Mouse (Mus musculus) liver, adult 2 months (tissue): ENCODE measurements around the gene Wfdc18. TPM values are rescaled to one million over a fixed set of nuclear protein-coding genes. Genes with fewer than 3 reads are reported as not detected.

Experiments used
- DNase-seq: peaks from one replicate; pipeline ENCODE4 v3.0.0-alpha.2; 2011; ENCODE audit warnings: low read depth, low spot score; ENCODE audit errors: extremely low read depth
- H3K27ac ChIP-seq: fragments of 200-500 bp; replicated peaks from 2 replicates; pipeline ENCODE4 v1.5.1; 2012; ENCODE audit warnings: low read depth, mild to moderate bottlenecking, control low read depth, inconsistent platforms, low read length; ENCODE audit not compliant: insufficient read depth
- H3K27me3 ChIP-seq: fragments of 200-500 bp; 2 replicates; pipeline ENCODE4 v1.6.1; 2012; ENCODE audit warnings: mild to moderate bottlenecking, moderate library complexity, low read length, inconsistent platforms; ENCODE audit not compliant: control insufficient read depth, insufficient read depth
- H3K36me3 ChIP-seq: fragments of 200-500 bp; 2 replicates; pipeline ENCODE4 v1.6.1; 2012; ENCODE audit warnings: low read length, inconsistent platforms; ENCODE audit not compliant: control insufficient read depth, insufficient read depth
- H3K4me1 ChIP-seq: fragments of 200-500 bp; 2 replicates; pipeline ENCODE4 v1.6.1; 2011; ENCODE audit warnings: low read length; ENCODE audit not compliant: control insufficient read depth, insufficient read depth
- H3K4me3 ChIP-seq: fragments of 200-500 bp; 2 replicates; pipeline ENCODE4 v1.5.1; 2011; ENCODE audit warnings: low read depth, mild to moderate bottlenecking, control low read depth, low read length, moderate library complexity; ENCODE audit not compliant: insufficient read depth
- H3K79me2 ChIP-seq: fragments of 200-500 bp; 2 replicates; pipeline ENCODE4 v1.6.1; 2012; ENCODE audit warnings: inconsistent platforms, mild to moderate bottlenecking, low read length, moderate library complexity; ENCODE audit not compliant: control insufficient read depth, insufficient read depth
- H3K9ac ChIP-seq: fragments of 200-500 bp; 2 replicates; pipeline ENCODE4 v1.6.1; 2012; ENCODE audit warnings: low read depth, mild to moderate bottlenecking, control low read depth, inconsistent platforms, low read length
- CTCF ChIP-seq: fragments of 200-500 bp; IDR thresholded peaks from 2 replicates; pipeline ENCODE4 v1.5.1; 2011; ENCODE audit warnings: low read depth, low read length, control low read depth
- POLR2A ChIP-seq: fragments of 200-500 bp; IDR thresholded peaks from 2 replicates; pipeline ENCODE4 v1.6.1; 2011; ENCODE audit warnings: low read length, control low read depth; ENCODE audit not compliant: insufficient read depth; ENCODE audit errors: extremely low read depth
- whole genome bisulfite sequencing: fragments of 180-500 bp; shearing (Covaris S2); methylation state at CpG from one replicate; pipeline ENCODE4 v1.1.7; 2018; 5-methylcytosine and 5-hydroxymethylcytosine counted together
- polyA plus RNA-seq: library from polyadenylated mRNA; depleted of rRNA; stranded (reverse); fragments of >200 nt; gene quantifications from 2 replicates; pipeline ENCODE4 v1.2.3, GENCODE M21; 2012
- total RNA-seq: library from RNA; depleted of rRNA; stranded (reverse); fragments of >200 nt; gene quantifications from 2 replicates; pipeline ENCODE4 v1.2.3, GENCODE M21; 2014

Wfdc18 gene
- total and polyA plus RNA-seq, 2 experiments, result not detected

GRCm38 (mm10) chr11:83703705-83704104, 5.1 kb upstream of the Wfdc18 start, which contains the start of gene Wfdc17:
Wfdc17 (plus strand) TSS chr11:83703991.
- Histone ChIP-seq H3K9ac (no peak within 1 kb of the TSS), H3K27me3 (no peaks in the 10 kb centered on the region), H3K4me3 (0 out of 2 replicates have a peak within 1 kb of the TSS, but pooled peaks have one; percentile 27), H3K27ac (0 out of 2 replicates have a peak within 1 kb of the TSS, but pooled peaks have one; percentile 26), H3K4me1 (no peaks in the 10 kb centered on the region), H3K79me2 (no peaks in the 10 kb centered on the region), H3K36me3 (no peaks in the 10 kb centered on the region)
- WGBS, result 56% methylated on average over 1 of the region's 1 CpGs
- TF ChIP-seq POLR2A (no peak), CTCF (no peak)
- peak; percentile 51 for DNase-seq

GRCm38 (mm10) chr11:83709683-83710082, 868 bp downstream of the Wfdc18 start:
- no peak for TF ChIP-seq CTCF
- Histone ChIP-seq H3K9ac (no peak overlapping the region), H3K79me2 (no peaks in the 10 kb centered on the region), H3K4me3 (no peak overlapping the region), H3K27me3 (no peaks in the 10 kb centered on the region), H3K27ac (no peak overlapping the region), H3K4me1 (no peaks in the 10 kb centered on the region), H3K36me3 (no peaks in the 10 kb centered on the region)
- DNase-seq, result no peak
- WGBS, result 84% methylated on average over 5 of the region's 5 CpGs

- 57% methylated on average over 1 of the region's 1 CpGs for WGBS
- no peak for DNase-seq
- no peaks in the 10 kb centered on the region for H3K4me1 ChIP-seq
Measured at GRCm38 (mm10) chr11:83712671-83713070, 3.9 kb downstream of the Wfdc18 start.

GRCm38 (mm10) chr11:83713925-83714324, 5.1 kb downstream of the Wfdc18 start:
- Histone ChIP-seq H3K27me3 (no peaks in the 10 kb centered on the region), H3K4me1 (no peaks in the 10 kb centered on the region), H3K27ac (no peak overlapping the region), H3K36me3 (no peaks in the 10 kb centered on the region), H3K9ac (no peak overlapping the region), H3K79me2 (no peaks in the 10 kb centered on the region), H3K4me3 (no peak overlapping the region)
- DNase-seq, result no peak
- WGBS, result 77% methylated on average over 2 of the region's 2 CpGs
- TF ChIP-seq CTCF (no peak), POLR2A (no peak)

More at GRCm38 (mm10) chr11:83712671-83713070, 3.9 kb downstream of the Wfdc18 start:
- TF ChIP-seq POLR2A, result no peak
- no peak for TF ChIP-seq CTCF
- Histone ChIP-seq H3K36me3 (no peaks in the 10 kb centered on the region), H3K4me3 (no peak overlapping the region), H3K27ac (no peak overlapping the region), H3K9ac (no peak overlapping the region), H3K27me3 (no peaks in the 10 kb centered on the region), H3K79me2 (no peaks in the 10 kb centered on the region)

GRCm38 (mm10) chr11:83717042-83717665, 8.3 kb downstream of the Wfdc18 start:
- no peaks in the 10 kb centered on the region for H3K79me2 ChIP-seq
- DNase-seq, result no peak
- H3K27ac ChIP-seq, result no peak overlapping the region
- H3K9ac ChIP-seq, result no peak overlapping the region
- H3K4me3 ChIP-seq, result no peak overlapping the region
- H3K27me3 ChIP-seq, result no peaks in the 10 kb centered on the region
- TF ChIP-seq POLR2A, result no peak
- 77% methylated on average over 6 of the region's 6 CpGs for WGBS
- H3K36me3 ChIP-seq, result no peaks in the 10 kb centered on the region
- peaks cover 4% of the 10 kb centered on the region; the same call in 1 of the 2 replicates for H3K4me1 ChIP-seq

- peaks cover 4% of the 10 kb centered on the region; the same call in 1 of the 2 replicates for H3K4me1 ChIP-seq
- peak; percentile 75 for DNase-seq
Measured at GRCm38 (mm10) chr11:83720766-83721165, 12.0 kb downstream of the Wfdc18 start.

More at GRCm38 (mm10) chr11:83720766-83721165, 12.0 kb downstream of the Wfdc18 start:
- H3K27ac ChIP-seq, result no peak overlapping the region
- no peaks in the 10 kb centered on the region for H3K27me3 ChIP-seq
- TF ChIP-seq POLR2A (no peak), CTCF (no peak)
- H3K36me3 ChIP-seq, result no peaks in the 10 kb centered on the region
- no peaks in the 10 kb centered on the region for H3K79me2 ChIP-seq
- no peak overlapping the region for H3K9ac ChIP-seq
- no peak overlapping the region for H3K4me3 ChIP-seq
